Mouse (Mus musculus) ovary, postnatal 36 days (tissue): ENCODE results near the gene Kcnh4.

Experiments
- DNase-seq: peaks from one replicate; pipeline ENCODE4 v3.0.0; 2022; ENCODE audit warnings: low spot score, mixed read lengths

The Kcnh4 gene

GRCm38 (mm10) chr11:100759611-100760233 is at the start of gene Kcnh4:
Gene Kcnh4, minus strand, starts transcription at chr11:100759942.
- DNase-seq = peak; percentile 35

- no peak for DNase-seq
Observed at GRCm38 (mm10) chr11:100806380-100807305, 46.9 kb upstream of the Kcnh4 start.

GRCm38 (mm10) chr11:100805535-100805934 is 45.8 kb upstream of the Kcnh4 start:
- no peak for DNase-seq

DNA sequence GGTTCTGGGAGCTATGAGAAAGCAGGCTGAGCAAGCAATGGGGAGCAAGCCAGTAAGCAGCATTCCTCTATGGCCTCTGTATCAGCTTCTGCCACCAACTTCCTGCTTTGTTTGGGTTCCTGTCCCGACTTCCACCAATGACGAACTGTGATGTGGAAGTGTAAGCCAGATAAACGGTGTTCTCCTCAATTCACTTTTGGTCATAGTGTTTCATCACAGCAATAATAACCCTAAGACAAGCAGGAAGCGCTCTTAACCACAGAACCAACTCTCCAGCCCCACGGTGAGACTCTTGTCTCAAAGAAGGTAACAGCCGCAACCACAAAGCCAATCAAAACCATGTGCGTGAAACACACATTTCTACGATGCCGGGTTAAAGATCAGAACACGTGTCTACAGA is 44.7 kb upstream of the Kcnh4 start:
- no peak for DNase-seq

DNA sequence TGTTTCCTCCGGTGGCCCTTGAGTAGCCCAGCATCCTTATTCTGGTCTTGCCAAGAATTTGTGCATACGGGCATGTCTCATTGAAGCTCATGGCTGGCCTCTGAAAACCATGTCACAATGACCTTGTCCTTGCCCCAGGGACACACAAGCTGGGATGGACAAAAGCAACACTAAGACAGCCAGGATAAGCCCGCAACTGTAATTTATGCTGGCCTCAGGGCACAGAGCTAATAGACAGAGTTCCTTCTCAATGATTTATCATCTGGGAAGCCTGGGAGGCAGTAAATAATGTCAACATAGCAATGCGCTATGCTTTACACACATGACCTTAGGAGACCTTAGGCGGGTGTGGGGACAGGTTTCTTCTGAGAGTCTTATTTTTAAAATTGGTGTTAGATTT is 39.7 kb upstream of the Kcnh4 start:
- DNase-seq = no peak

GRCm38 (mm10) chr11:100796585-100796984 is 36.8 kb upstream of the Kcnh4 start:
- no peak for DNase-seq

- DNase-seq = no peak
Observed at GRCm38 (mm10) chr11:100795386-100795785, 35.6 kb upstream of the Kcnh4 start.

DNA sequence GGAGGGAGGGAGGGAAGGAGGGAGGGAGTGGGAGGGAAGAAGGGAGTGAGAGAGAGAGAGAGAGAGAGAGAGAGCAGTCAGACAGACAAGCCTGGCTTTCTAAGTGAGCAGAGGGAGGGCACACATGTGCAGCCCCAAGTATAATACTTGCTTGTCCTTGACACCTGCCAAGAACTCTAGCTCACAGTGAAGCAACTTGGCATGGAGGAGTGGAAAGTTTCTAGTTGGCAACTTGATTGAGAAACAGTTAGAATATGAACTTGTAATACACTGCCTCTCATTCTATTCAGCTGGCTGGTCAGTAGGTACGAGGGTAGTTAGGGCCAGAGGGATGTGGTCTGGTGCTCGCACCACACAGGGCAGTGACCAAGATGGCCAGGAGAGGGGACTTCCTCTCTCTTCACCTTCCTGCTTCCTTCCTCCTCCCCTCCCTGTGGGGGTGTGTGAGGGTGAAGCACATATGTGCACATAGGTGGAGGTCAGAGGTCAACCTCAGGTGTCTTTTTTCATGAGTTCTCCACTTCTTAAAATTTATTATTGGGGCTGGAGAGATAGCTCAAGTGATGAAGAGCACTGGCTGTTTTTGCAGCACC is 31.8 kb upstream of the Kcnh4 start:
- DNase-seq = no peak

- peak; percentile 56 for DNase-seq
Observed at GRCm38 (mm10) chr11:100790644-100791043, 30.9 kb upstream of the Kcnh4 start.

DNA sequence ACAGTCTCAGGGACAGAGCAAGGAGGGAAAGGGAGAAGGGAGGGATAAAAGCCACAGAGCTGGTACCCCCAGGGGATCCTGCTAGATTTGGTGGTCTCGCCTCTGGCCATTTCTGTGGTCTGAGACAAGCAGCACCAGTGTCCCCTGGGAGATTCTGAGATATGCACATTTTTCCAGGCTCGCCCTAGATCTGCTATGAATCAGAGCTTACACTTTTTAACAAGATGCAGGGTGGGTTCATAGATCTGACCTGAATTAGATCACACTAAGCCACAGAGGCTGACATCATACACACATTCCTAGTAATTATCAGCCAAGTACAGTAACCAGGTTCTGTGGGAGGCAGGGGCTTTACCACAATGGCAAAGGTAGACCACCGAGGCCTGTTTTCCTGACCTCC is 30.0 kb upstream of the Kcnh4 start:
- no peak for DNase-seq

- no peak for DNase-seq
Observed at GRCm38 (mm10) chr11:100785774-100786173, 26.0 kb upstream of the Kcnh4 start.

DNA sequence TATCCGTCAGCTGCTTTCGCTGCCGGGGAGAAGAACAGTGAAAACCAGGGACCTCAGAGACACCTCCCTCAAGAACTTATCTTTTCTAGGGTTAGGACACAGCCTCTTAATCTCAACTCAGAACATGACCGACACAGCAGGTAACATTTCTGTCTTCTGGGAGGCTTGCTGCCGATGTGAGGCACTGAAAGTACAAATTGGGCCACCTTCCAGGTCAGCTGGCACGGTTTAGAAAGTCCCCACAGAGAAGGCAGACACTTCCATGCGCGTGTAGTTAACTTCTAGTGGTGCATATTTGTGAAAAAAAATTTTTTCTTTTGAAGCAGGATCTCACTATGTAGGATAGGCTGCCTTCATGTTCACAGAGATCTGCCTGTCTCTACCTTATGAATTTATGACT is 24.5 kb upstream of the Kcnh4 start:
- no peak for DNase-seq

GRCm38 (mm10) chr11:100782568-100782967 is 22.8 kb upstream of the Kcnh4 start:
- DNase-seq = no peak

DNA sequence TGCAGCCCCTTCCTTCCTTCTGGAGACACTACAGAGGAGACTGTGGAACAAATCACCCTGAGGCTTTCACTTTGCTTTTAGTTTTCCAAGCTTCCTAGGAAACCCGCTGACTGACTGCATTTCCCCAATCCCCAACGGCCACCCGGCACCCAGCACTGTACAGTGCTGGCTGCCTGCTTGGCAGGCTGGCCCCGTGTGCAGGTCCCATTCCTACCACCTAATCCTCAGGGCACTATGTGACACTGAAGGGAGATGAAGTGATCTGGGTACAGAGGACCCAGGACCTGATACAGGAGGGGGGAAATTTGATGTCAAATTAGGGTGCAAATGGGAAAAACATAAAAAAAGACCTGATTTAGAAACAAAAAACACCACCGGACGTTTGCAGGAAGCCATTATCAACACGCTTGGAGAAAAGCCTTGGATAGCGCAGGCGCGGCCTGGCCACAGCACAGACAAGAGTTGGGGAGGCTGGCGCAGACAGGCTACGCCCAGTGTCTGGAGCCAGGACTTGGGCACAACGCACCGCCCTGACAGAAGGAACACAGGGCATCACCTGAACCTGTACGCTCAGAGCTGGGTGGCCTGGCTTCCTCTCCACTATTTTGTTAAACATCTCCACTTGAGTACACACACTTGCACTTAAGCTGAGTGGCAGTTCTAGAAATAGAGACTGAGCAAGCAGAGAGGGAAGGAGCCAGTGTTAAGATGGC is 22.2 kb upstream of the Kcnh4 start:
- no peak for DNase-seq

DNA sequence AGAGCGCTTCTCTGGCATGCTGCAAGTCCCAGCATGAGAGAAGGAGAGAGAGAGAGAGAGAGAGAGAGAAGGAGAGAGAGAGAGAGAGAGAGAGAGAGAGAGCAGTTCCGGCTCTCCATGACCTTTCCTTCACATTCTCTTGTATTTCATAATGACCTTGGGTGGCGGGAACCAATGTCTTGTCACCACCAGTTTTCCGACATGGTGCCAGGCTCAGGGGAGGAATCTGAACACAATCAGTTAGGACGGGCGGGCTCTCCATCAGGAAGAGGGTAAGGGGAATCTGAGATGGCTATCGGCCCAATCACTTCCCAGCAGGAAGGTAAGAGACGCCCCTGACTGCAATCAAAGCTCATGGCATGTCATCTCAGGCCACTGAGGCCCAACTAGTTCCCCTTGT is 20.5 kb upstream of the Kcnh4 start:
- DNase-seq = no peak

DNA sequence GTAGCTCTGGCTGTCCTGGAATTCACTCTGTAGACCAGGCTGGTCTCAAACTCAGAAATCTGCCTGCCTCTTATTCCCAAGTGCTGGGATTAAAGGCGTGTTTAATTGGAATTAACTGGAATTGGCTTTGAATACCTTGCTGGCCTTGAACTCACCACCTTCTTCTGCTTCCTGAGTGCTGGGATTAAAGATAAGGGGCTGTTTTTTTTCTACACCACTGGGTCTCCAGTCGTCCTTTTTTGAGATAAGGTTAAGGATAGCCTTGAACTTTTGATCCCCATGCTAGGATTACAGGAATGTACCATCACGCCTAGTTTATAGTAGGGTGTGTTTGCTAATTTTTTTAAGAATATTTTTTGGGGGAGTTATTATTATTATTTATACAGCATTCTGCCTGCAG is 18.3 kb upstream of the Kcnh4 start:
- DNase-seq = no peak

GRCm38 (mm10) chr11:100775921-100776320 is 16.2 kb upstream of the Kcnh4 start:
- no peak for DNase-seq

GRCm38 (mm10) chr11:100774261-100774660 is 14.5 kb upstream of the Kcnh4 start:
- DNase-seq = no peak

GRCm38 (mm10) chr11:100770646-100771408 is 11.1 kb upstream of the Kcnh4 start, which contains the start of gene Ghdc:
Gene Ghdc, minus strand, starts transcription at chr11:100770957.
- DNase-seq = peak; percentile 79

DNA sequence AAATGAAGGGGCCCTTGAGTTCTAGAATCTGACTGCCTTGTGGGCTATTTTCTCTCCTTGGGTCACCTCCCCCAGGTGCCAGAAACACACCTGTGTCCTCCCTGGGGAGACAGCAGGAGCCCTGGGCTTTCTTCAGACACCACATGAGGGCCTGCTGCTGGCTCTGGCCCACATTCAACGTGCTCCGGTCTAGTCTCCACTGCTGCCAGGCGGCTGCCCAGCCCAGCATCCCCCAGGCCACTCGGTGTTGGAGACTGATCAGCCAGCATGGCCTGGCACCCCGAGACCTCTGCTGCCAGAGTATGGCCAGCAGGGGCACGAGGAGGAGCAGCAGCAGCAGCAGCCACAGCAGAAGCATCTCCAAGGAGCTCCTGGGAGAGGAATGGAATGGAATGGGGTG is 10.2 kb upstream of the Kcnh4 start:
- no peak for DNase-seq

- no peak for DNase-seq
Observed at GRCm38 (mm10) chr11:100767871-100768270, 8.1 kb upstream of the Kcnh4 start.

DNA sequence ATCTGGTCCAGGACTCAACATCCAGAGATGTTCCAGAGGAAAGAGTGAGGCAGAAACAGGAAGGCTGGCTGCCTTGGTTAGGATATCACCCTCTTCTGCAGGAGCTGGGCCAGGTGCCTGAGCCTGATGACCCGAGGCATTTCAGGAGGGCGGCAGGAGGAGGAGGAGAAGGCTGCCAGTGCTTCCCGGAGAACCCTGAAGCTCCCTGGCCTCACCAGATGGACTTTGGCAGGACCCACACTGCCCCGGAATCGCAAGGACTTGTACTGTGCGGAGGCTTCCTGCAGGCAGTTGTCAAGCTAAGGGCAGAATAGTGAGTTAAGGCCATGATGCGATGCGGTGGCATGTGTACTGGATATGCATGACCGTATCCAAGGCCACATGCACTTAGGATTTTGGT is 7.0 kb upstream of the Kcnh4 start:
- no peak for DNase-seq
